Comparison of ENCODE assay signal across 8 mouse cellular contexts in genomic region chr16:20651947-20652310, GRCm38 (mm10). TPM values are rescaled to one million over a fixed set of nuclear protein-coding genes. Genes with fewer than 3 reads are reported as not detected.
DNase-seq lines count a peak whose midpoint lies in the region; ATAC-seq lines count a peak whose summit lies in the region.

No protein-coding gene starts in this region.

- no peak for ATAC-seq in lung, embryonic 15.5 days (ENCODE audit: borderline replicate concordance, extremely low read depth, low FRiP score, low TSS enrichment)
- peak; percentile 49 for ATAC-seq in erythroblast, adult 5-6 weeks (replicated peaks; ENCODE audit: low FRiP score, poor library complexity, severe bottlenecking)
- ATAC-seq in neural tube, embryonic 14.5 days (ENCODE audit: low read depth), result no peak

- peak overlapping the region; percentile 87 for H3K4me3 ChIP-seq in lung, embryonic 15.5 days
- peak overlapping the region; percentile 78 for H3K4me3 ChIP-seq in limb, embryonic 10.5 days
- H3K4me3 ChIP-seq in neural tube, embryonic 14.5 days (ENCODE audit: low read depth, low read length), result peak overlapping the region; percentile 87

- 5% methylated on average over 12 of the region's 12 CpGs for WGBS in lung, embryonic 15.5 days
- WGBS in limb, embryonic 10.5 days, result 12% methylated on average over 12 of the region's 12 CpGs
- 11% methylated on average over 11 of the region's 12 CpGs for WGBS in neural tube, embryonic 14.5 days

- no peak overlapping the region for H3K27ac ChIP-seq in lung, embryonic 15.5 days
- H3K27ac ChIP-seq in limb, embryonic 10.5 days, result peak overlapping the region; percentile 84
- H3K27ac ChIP-seq in neural tube, embryonic 14.5 days (ENCODE audit: low read depth, low read length), result no peak overlapping the region; the same call in 1 of the 2 replicates

- no peaks in the 10 kb centered on the region for H3K27me3 ChIP-seq in lung, embryonic 15.5 days
- H3K27me3 ChIP-seq in limb, embryonic 10.5 days (ENCODE audit: low read depth, poor library complexity, severe bottlenecking), result no peaks in the 10 kb centered on the region
- no peaks in the 10 kb centered on the region for H3K27me3 ChIP-seq in neural tube, embryonic 14.5 days (ENCODE audit: control insufficient read depth, insufficient read depth, low read length)

- peaks cover 15% of the 10 kb centered on the region; the same call in 1 of the 2 replicates for H3K4me1 ChIP-seq in lung, embryonic 15.5 days
- H3K4me1 ChIP-seq in limb, embryonic 10.5 days, result peaks cover 16% of the 10 kb centered on the region
- H3K4me1 ChIP-seq in neural tube, embryonic 14.5 days (ENCODE audit: control insufficient read depth, insufficient read depth, low read length), result peaks cover 14% of the 10 kb centered on the region

- peaks cover 32% of the 10 kb centered on the region for H3K36me3 ChIP-seq in lung, embryonic 15.5 days
- peaks cover 40% of the 10 kb centered on the region for H3K36me3 ChIP-seq in limb, embryonic 10.5 days
- peaks cover 22% of the 10 kb centered on the region for H3K36me3 ChIP-seq in neural tube, embryonic 14.5 days (ENCODE audit: control insufficient read depth, insufficient read depth, low read length)

- H3K4me2 ChIP-seq in lung, embryonic 15.5 days, result peak overlapping the region; percentile 80
- H3K4me2 ChIP-seq in neural tube, embryonic 14.5 days (ENCODE audit: low read depth, low read length), result peak overlapping the region; percentile 93

- peak overlapping the region; percentile 87 for H3K9ac ChIP-seq in lung, embryonic 15.5 days
- H3K9ac ChIP-seq in neural tube, embryonic 14.5 days (replicated peaks; ENCODE audit: low read depth, low read length), result peak overlapping the region; percentile 86

- no peak for DNase-seq in lung, postnatal 36 days
- no peak for DNase-seq in limb, embryonic 10.5 days (ENCODE audit: low spot score)
- DNase-seq in adrenal gland, postnatal 25 days, result no peak
- no peak for DNase-seq in Muller cell, postnatal 12 days (ENCODE audit: inconsistent ontology term)
- no peak for DNase-seq in frontal cortex, postnatal 14 days (ENCODE audit: low spot score in 2 of 2)

- no peaks in the 10 kb centered on the region for H3K9me3 ChIP-seq in lung, embryonic 15.5 days
- no peaks in the 10 kb centered on the region for H3K9me3 ChIP-seq in limb, embryonic 10.5 days (replicated peaks)
- no peaks in the 10 kb centered on the region for H3K9me3 ChIP-seq in neural tube, embryonic 14.5 days (ENCODE audit: control insufficient read depth, low read length)

RNA-seq across cellular contexts. Expression of gene Psmd2, which starts 0.5 kb away (rescaled TPM):
- 331 and 341 TPM in 2 replicates for polyA plus RNA-seq in lung, embryonic 15.5 days (2015; fragmentation: Nextera tagmentation; extraction: Ambion mirVana)
- 27.9 and 60.4 TPM in 2 replicates for total RNA-seq in erythroblast, adult 5-6 weeks (2015; ENCODE audit: low replicate concordance)
- total RNA-seq in erythroblast, adult 5-6 weeks (2017; ENCODE audit: low replicate concordance), result 82.0 and 97.2 TPM in 2 replicates
- 517 and 538 TPM in 2 replicates for polyA plus RNA-seq in limb, embryonic 10.5 days (2016; fragmentation: Nextera tagmentation; extraction: Ambion mirVana)
- polyA plus RNA-seq in neural tube, embryonic 14.5 days (2014; fragmentation: Nextera tagmentation; extraction: Ambion mirVana), result 314 and 366 TPM in 2 replicates
- 279 and 296 TPM in 2 replicates for total RNA-seq in adrenal gland, postnatal 25 days (2021)

RNA-seq across cellular contexts. Expression of gene Eif4g1, which starts 16.2 kb away (rescaled TPM):
- polyA plus RNA-seq in lung, embryonic 15.5 days (2015; fragmentation: Nextera tagmentation; extraction: Ambion mirVana), result 170 and 177 TPM in 2 replicates
- total RNA-seq in erythroblast, adult 5-6 weeks (2015; ENCODE audit: low replicate concordance), result 60.1 and 64.6 TPM in 2 replicates
- 71.0 and 76.1 TPM in 2 replicates for total RNA-seq in erythroblast, adult 5-6 weeks (2017; ENCODE audit: low replicate concordance)
- polyA plus RNA-seq in limb, embryonic 10.5 days (2016; fragmentation: Nextera tagmentation; extraction: Ambion mirVana), result 267 and 277 TPM in 2 replicates
- polyA plus RNA-seq in neural tube, embryonic 14.5 days (2014; fragmentation: Nextera tagmentation; extraction: Ambion mirVana), result 112 and 134 TPM in 2 replicates
- total RNA-seq in adrenal gland, postnatal 25 days (2021), result 337 and 368 TPM in 2 replicates

RNA-seq across cellular contexts. Expression of gene Ece2, which starts 22.3 kb away (rescaled TPM):
- 2.4 and 3.2 TPM in 2 replicates for polyA plus RNA-seq in lung, embryonic 15.5 days (2015; fragmentation: Nextera tagmentation; extraction: Ambion mirVana)
- not detected in 2 replicates for total RNA-seq in erythroblast, adult 5-6 weeks (2015; ENCODE audit: low replicate concordance)
- not detected in 2 replicates for total RNA-seq in erythroblast, adult 5-6 weeks (2017; ENCODE audit: low replicate concordance)
- polyA plus RNA-seq in limb, embryonic 10.5 days (2016; fragmentation: Nextera tagmentation; extraction: Ambion mirVana), result 1.9 and 2.6 TPM in 2 replicates
- polyA plus RNA-seq in neural tube, embryonic 14.5 days (2014; fragmentation: Nextera tagmentation; extraction: Ambion mirVana), result 14.2 and 16.4 TPM in 2 replicates
- 11.4 and 15.0 TPM in 2 replicates for total RNA-seq in adrenal gland, postnatal 25 days (2021)

RNA-seq across cellular contexts. Expression of gene Camk2n2, which starts 30.8 kb away (rescaled TPM):
- polyA plus RNA-seq in lung, embryonic 15.5 days (2015; fragmentation: Nextera tagmentation; extraction: Ambion mirVana), result 0.93 and 1.1 TPM in 2 replicates
- total RNA-seq in erythroblast, adult 5-6 weeks (2015; ENCODE audit: low replicate concordance), result not detected in 2 replicates
- total RNA-seq in erythroblast, adult 5-6 weeks (2017; ENCODE audit: low replicate concordance), result 0.94 TPM in 1 of 2 replicates, not detected in the other
- 0.50 and 0.79 TPM in 2 replicates for polyA plus RNA-seq in limb, embryonic 10.5 days (2016; fragmentation: Nextera tagmentation; extraction: Ambion mirVana)
- polyA plus RNA-seq in neural tube, embryonic 14.5 days (2014; fragmentation: Nextera tagmentation; extraction: Ambion mirVana), result 48.8 and 69.4 TPM in 2 replicates
- total RNA-seq in adrenal gland, postnatal 25 days (2021), result 15.8 and 27.8 TPM in 2 replicates

RNA-seq across cellular contexts. Expression of gene Alg3, which starts 40.4 kb away (rescaled TPM):
- 32.8 and 34.4 TPM in 2 replicates for polyA plus RNA-seq in lung, embryonic 15.5 days (2015; fragmentation: Nextera tagmentation; extraction: Ambion mirVana)
- 7.7 and 22.7 TPM in 2 replicates for total RNA-seq in erythroblast, adult 5-6 weeks (2015; ENCODE audit: low replicate concordance)
- total RNA-seq in erythroblast, adult 5-6 weeks (2017; ENCODE audit: low replicate concordance), result 1.4 TPM in 1 of 2 replicates, not detected in the other
- polyA plus RNA-seq in limb, embryonic 10.5 days (2016; fragmentation: Nextera tagmentation; extraction: Ambion mirVana), result 54.5 and 62.4 TPM in 2 replicates
- polyA plus RNA-seq in neural tube, embryonic 14.5 days (2014; fragmentation: Nextera tagmentation; extraction: Ambion mirVana), result 43.7 and 44.6 TPM in 2 replicates
- 26.2 and 41.4 TPM in 2 replicates for total RNA-seq in adrenal gland, postnatal 25 days (2021)
